Mouse (Mus musculus): ENCODE results near the gene Necap2. TPM values are rescaled to one million over a fixed set of nuclear protein-coding genes. Genes with fewer than 3 reads are reported as not detected.
A peak's percentile ranks its signal among the peaks of the same experiment; 100 is the strongest.

Gene Necap2
- total RNA-seq, 2 experiments from 2014 or later, result 41.6 to 42.2 TPM

- peak overlapping the region; percentile 28; the same call in 1 of the 2 replicates for H3K4me3 ChIP-seq
- H3K27ac ChIP-seq, result peak overlapping the region; percentile 87
- no peak for TF ChIP-seq CTCF (conservative IDR thresholded peaks at IDR 0.05)
- peak; percentile 57 to 80 for DNase-seq (ENCODE audit: low spot score in 2 of 2)
Observed at GRCm38 (mm10) chr4:141049476-141049835, 28.7 kb downstream of the Necap2 start.

GRCm38 (mm10) chr4:141048810-141049475 lies 29.2 kb downstream of the Necap2 start:
- Histone ChIP-seq H3K4me3 (no peak overlapping the region; the same call in 1 of the 2 replicates), H3K27ac (peak overlapping the region; percentile 87)
- TF ChIP-seq CTCF (conservative IDR thresholded peaks at IDR 0.05), result no peak
- DNase-seq (ENCODE audit: low spot score in 2 of 2), result no peak

GRCm38 (mm10) chr4:141044816-141045215 lies 33.3 kb downstream of the Necap2 start:
- no peak overlapping the region for H3K27ac ChIP-seq
- DNase-seq (ENCODE audit: low spot score in 2 of 2), result peak in 1 of 2 experiments; percentile 63
- TF ChIP-seq CTCF (conservative IDR thresholded peaks at IDR 0.05), result peak; percentile 94
- no peak overlapping the region for H3K4me3 ChIP-seq

GRCm38 (mm10) chr4:141041117-141041516 lies 37.0 kb downstream of the Necap2 start:
- no peak for TF ChIP-seq CTCF (conservative IDR thresholded peaks at IDR 0.05)
- DNase-seq (ENCODE audit: low spot score in 2 of 2), result no peak
- no peak overlapping the region for H3K27ac ChIP-seq
- H3K4me3 ChIP-seq, result no peak overlapping the region

GRCm38 (mm10) chr4:141033606-141034549 lies 44.3 kb downstream of the Necap2 start:
- H3K4me3 ChIP-seq, result no peak overlapping the region
- DNase-seq (ENCODE audit: low spot score in 2 of 2), result no peak
- TF ChIP-seq CTCF (conservative IDR thresholded peaks at IDR 0.05), result peak; percentile 34
- no peak overlapping the region for H3K27ac ChIP-seq

GRCm38 (mm10) chr4:141031733-141032132 lies 46.4 kb downstream of the Necap2 start:
- TF ChIP-seq CTCF (conservative IDR thresholded peaks at IDR 0.05), result peak; percentile 98
- no peak overlapping the region for H3K27ac ChIP-seq
- peak; percentile 83 to 90 for DNase-seq (ENCODE audit: low spot score in 2 of 2)
- no peak overlapping the region for H3K4me3 ChIP-seq

- no peak for TF ChIP-seq CTCF (conservative IDR thresholded peaks at IDR 0.05)
- Histone ChIP-seq H3K27ac (no peak overlapping the region; the same call in 1 of the 2 replicates), H3K4me3 (no peak overlapping the region)
- no peak for DNase-seq (ENCODE audit: low spot score in 2 of 2)
Observed at GRCm38 (mm10) chr4:141030541-141031206, 47.5 kb downstream of the Necap2 start.

- no peak overlapping the region for H3K27ac ChIP-seq
- no peak overlapping the region for H3K4me3 ChIP-seq
- TF ChIP-seq CTCF (conservative IDR thresholded peaks at IDR 0.05), result no peak
- DNase-seq (ENCODE audit: low spot score in 2 of 2), result no peak
Observed at GRCm38 (mm10) chr4:141024992-141025391, 53.2 kb downstream of the Necap2 start.

GRCm38 (mm10) chr4:141024052-141024451 lies 54.1 kb downstream of the Necap2 start:
- no peak overlapping the region for H3K4me3 ChIP-seq
- peak in 1 of 2 experiments; percentile 55 for DNase-seq (ENCODE audit: low spot score in 2 of 2)
- peak overlapping the region; percentile 78 for H3K27ac ChIP-seq
- TF ChIP-seq CTCF (conservative IDR thresholded peaks at IDR 0.05), result no peak

- H3K27ac ChIP-seq, result peak overlapping the region; percentile 72
- no peak for DNase-seq (ENCODE audit: low spot score in 2 of 2)
- no peak for TF ChIP-seq CTCF (conservative IDR thresholded peaks at IDR 0.05)
- no peak overlapping the region for H3K4me3 ChIP-seq
Observed at GRCm38 (mm10) chr4:141021614-141021929, 56.6 kb downstream of the Necap2 start.

- no peak for TF ChIP-seq CTCF (conservative IDR thresholded peaks at IDR 0.05)
- H3K4me3 ChIP-seq, result no peak overlapping the region
- peak overlapping the region; percentile 72 for H3K27ac ChIP-seq
- DNase-seq (ENCODE audit: low spot score in 2 of 2), result peak in 1 of 2 experiments; percentile 57
Observed at GRCm38 (mm10) chr4:141020811-141021613, 57.1 kb downstream of the Necap2 start.

GRCm38 (mm10) chr4:141020220-141020619 lies 57.9 kb downstream of the Necap2 start:
- TF ChIP-seq CTCF (conservative IDR thresholded peaks at IDR 0.05), result no peak
- Histone ChIP-seq H3K27ac (no peak overlapping the region), H3K4me3 (no peak overlapping the region)
- no peak for DNase-seq (ENCODE audit: low spot score in 2 of 2)
